Mouse (Mus musculus): ENCODE results near the gene Sms. TPM values are rescaled to one million over a fixed set of nuclear protein-coding genes. Genes with fewer than 3 reads are reported as not detected.
A peak's percentile ranks its signal among the peaks of the same experiment; 100 is the strongest.

The Sms gene
- polyA plus RNA-seq, 2 experiments: 17.5 to 19.7 TPM

DNA sequence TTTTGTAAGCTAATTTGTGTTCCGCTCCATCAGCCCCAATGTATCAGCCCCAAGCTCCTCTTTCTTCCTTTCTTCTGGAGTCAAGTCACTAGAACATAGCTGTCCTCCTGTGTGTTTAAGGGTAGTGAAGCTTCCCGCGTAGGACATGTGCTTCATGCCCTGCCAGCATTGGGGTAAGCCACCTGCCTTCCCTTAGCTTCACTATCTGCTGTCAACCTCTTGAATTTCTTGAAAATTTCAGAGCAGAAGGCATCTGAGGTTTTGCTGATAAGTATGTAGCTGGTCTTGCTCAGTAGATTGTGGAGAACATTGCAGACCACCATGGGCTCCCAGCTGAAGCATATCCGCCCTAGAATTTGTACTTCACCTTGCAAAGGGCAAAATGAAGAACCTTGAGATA lies 1.1 kb upstream of the Sms start:
- H3K4me3 ChIP-seq (ENCODE audit: insufficient read depth in 1 of 2, low read depth in 2 of 2, low read length in 2 of 2): no peak overlapping the region
- no peaks in the 10 kb centered on the region for H3K36me3 ChIP-seq (replicated peaks; ENCODE audit: control insufficient read depth, insufficient read depth, low read depth)
- H3K9me3 ChIP-seq (ENCODE audit: control insufficient read depth, low read length): no peaks in the 10 kb centered on the region
- H3K27ac ChIP-seq: no peak overlapping the region
- no peak overlapping the region for H3K9ac ChIP-seq (replicated peaks)
- H3K27me3 ChIP-seq (ENCODE audit: control insufficient read depth, insufficient read depth, low read length): no peaks in the 10 kb centered on the region
- peaks cover 0 to 9% of the 10 kb centered on the region in 2 experiments; a peak in 2 of 4 replicates for H3K4me1 ChIP-seq (replicated peaks; ENCODE audit: control insufficient read depth in 2 of 2, insufficient read depth in 2 of 2, low read length in 1 of 2)
- no peak for DNase-seq (ENCODE audit: low read depth in 3 of 3, low spot score in 3 of 3)
- H3K4me2 ChIP-seq (ENCODE audit: low read depth): no peak overlapping the region
- TF ChIP-seq CTCF (IDR thresholded peaks at IDR 0.05; ENCODE audit: low read depth) (no peak), EP300 (IDR thresholded peaks at IDR 0.05; ENCODE audit: low read depth) (no peak)
- ATAC-seq (ENCODE audit: insufficient read depth): no peak
- WGBS (ENCODE audit: insufficient replicate concordance): 59% methylated on average over 4 of the region's 4 CpGs

DNA sequence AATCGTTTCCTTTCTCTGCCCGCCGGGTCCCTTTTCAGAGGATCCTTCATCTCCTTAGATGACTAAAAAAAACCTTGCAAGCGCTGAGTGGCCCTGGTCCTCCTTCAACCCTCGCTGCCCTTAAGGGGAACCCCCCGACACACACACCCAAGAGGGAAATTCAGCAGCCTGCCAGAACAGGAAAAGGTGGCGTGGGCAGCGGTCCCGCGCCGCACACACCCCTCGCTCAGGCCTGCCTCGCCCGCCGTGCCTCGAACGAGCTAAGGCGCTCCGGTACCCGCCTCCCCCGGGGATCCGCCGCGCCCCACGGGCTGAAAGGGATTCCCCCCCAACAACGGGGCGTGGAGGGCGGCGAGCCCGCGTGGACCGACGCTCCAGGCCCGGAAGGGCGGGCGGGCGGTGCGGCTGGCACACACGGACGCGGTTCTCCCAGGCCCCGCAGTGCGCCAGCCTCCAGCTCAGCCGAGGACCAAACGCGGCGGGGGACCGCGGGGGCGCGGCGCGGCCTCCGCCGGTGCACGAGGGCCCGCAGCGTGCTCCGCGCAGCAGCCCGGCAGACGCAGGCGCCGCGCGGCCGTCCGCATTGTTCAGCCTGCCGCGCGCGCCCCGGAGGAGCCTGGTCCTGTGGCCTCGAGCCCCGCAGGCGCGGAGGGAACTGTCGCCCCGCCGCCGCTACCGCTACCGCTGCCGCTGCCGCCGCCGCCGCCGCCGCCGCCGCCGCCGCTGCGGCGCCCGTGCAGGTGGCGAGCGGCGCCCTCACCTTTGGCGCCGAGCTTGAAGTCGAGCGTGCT lies 747 bp downstream of the Sms start:
- no peaks in the 10 kb centered on the region for H3K9me3 ChIP-seq (ENCODE audit: control insufficient read depth, low read length)
- no peaks in the 10 kb centered on the region for H3K36me3 ChIP-seq (replicated peaks; ENCODE audit: control insufficient read depth, insufficient read depth, low read depth)
- peak overlapping the region; percentile 61 for H3K4me2 ChIP-seq (ENCODE audit: low read depth)
- no peak overlapping the region for H3K27ac ChIP-seq
- 12% methylated on average over 52 of the region's 104 CpGs for WGBS (ENCODE audit: insufficient replicate concordance)
- peaks cover 0 to 9% of the 10 kb centered on the region in 2 experiments; a peak in 2 of 4 replicates for H3K4me1 ChIP-seq (replicated peaks; ENCODE audit: control insufficient read depth in 2 of 2, insufficient read depth in 2 of 2, low read length in 1 of 2)
- H3K9ac ChIP-seq (replicated peaks): peak overlapping the region; percentile 41
- TF ChIP-seq CTCF (IDR thresholded peaks at IDR 0.05; ENCODE audit: low read depth): no peak
- no peak for TF ChIP-seq EP300 (IDR thresholded peaks at IDR 0.05; ENCODE audit: low read depth)
- H3K4me3 ChIP-seq (ENCODE audit: insufficient read depth in 1 of 2, low read depth in 2 of 2, low read length in 2 of 2): peak overlapping the region; percentile 56 to 73
- DNase-seq (ENCODE audit: low read depth in 3 of 3, low spot score in 3 of 3): no peak
- peak; percentile 56 for ATAC-seq (ENCODE audit: insufficient read depth)
- no peaks in the 10 kb centered on the region for H3K27me3 ChIP-seq (ENCODE audit: control insufficient read depth, insufficient read depth, low read length)

DNA sequence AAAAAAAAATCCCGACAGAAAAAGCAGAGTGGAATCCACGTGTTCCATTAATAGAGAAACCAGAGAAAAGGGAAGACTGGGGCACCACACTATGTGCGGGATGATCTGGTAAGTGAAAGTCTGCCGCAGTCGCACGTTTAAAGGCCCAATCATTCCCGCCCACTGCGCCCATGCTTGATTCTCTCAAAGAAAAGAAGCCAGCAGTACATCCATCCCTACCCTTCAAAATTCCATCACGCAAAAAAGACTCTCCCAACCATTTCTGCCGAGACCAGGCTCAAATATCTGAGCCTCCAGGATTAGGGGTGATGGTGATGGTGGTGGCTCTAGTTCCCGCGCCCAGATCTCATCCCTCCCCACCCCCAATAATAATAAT lies 1.3 kb downstream of the Sms start:
- H3K4me3 ChIP-seq (ENCODE audit: insufficient read depth in 1 of 2, low read depth in 2 of 2, low read length in 2 of 2): peak overlapping the region; percentile 56 to 73
- peaks cover 0 to 9% of the 10 kb centered on the region in 2 experiments; a peak in 2 of 4 replicates for H3K4me1 ChIP-seq (replicated peaks; ENCODE audit: control insufficient read depth in 2 of 2, insufficient read depth in 2 of 2, low read length in 1 of 2)
- H3K9me3 ChIP-seq (ENCODE audit: control insufficient read depth, low read length): no peaks in the 10 kb centered on the region
- no peak for DNase-seq (ENCODE audit: low read depth in 3 of 3, low spot score in 3 of 3)
- 8% methylated on average over 12 of the region's 12 CpGs for WGBS (ENCODE audit: insufficient replicate concordance)
- H3K9ac ChIP-seq (replicated peaks): peak overlapping the region; percentile 6
- no peaks in the 10 kb centered on the region for H3K27me3 ChIP-seq (ENCODE audit: control insufficient read depth, insufficient read depth, low read length)
- peak overlapping the region; percentile 61 for H3K4me2 ChIP-seq (ENCODE audit: low read depth)
- TF ChIP-seq CTCF (IDR thresholded peaks at IDR 0.05; ENCODE audit: low read depth) (no peak), EP300 (IDR thresholded peaks at IDR 0.05; ENCODE audit: low read depth) (no peak)
- ATAC-seq (ENCODE audit: insufficient read depth): no peak
- no peaks in the 10 kb centered on the region for H3K36me3 ChIP-seq (replicated peaks; ENCODE audit: control insufficient read depth, insufficient read depth, low read depth)
- H3K27ac ChIP-seq: no peak overlapping the region

DNA sequence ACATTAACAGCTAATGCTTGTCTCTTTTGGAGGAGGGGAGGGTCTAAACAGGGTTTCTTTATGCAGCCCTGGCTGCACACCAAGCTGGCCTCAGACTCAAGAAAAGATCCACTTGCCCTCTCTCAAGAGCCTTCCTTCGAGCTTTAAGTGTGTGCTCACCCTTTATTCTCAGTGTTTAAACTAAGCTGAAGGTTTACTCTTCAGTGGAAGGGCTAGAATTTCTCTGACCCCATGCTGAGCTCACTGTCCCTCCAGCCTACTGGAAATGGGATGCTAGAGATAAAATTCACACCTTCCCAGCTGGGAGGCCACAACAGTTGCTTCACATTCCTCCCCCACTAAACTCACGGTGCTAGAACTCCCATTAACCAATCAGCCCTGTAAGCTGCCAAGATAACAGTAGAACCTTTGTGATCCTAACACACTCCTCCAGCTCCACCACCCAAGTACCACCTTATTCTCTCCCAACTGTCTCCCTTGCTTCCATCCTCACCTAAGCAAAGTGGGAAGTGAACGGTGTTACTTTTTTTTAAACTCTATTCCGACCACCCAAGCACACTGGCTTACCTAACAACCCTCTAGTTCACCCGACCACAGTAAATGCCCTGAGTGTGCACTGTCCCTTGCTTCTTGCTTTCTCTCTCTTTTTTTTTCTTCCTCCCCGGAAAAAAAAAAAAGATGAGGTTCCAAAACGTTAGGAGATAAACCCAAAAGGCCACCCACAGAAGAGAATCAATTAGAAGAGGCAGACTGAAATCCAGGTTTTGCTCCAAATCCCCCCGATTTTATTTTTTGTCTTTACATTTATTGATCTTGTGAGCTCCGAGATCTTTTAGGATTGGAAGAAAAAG lies 2.0 kb downstream of the Sms start:
- Histone ChIP-seq H3K9me3 (ENCODE audit: control insufficient read depth, low read length) (no peaks in the 10 kb centered on the region), H3K9ac (replicated peaks) (no peak overlapping the region), H3K4me3 (ENCODE audit: insufficient read depth in 1 of 2, low read depth in 2 of 2, low read length in 2 of 2) (peak overlapping the region in 1 of 2 experiments; percentile 56; a peak in 2 of 4 replicates), H3K4me2 (ENCODE audit: low read depth) (peak overlapping the region; percentile 61), H3K36me3 (replicated peaks; ENCODE audit: control insufficient read depth, insufficient read depth, low read depth) (no peaks in the 10 kb centered on the region), H3K4me1 (replicated peaks; ENCODE audit: control insufficient read depth in 2 of 2, insufficient read depth in 2 of 2, low read length in 1 of 2) (peaks cover 0 to 9% of the 10 kb centered on the region in 2 experiments; a peak in 2 of 4 replicates), H3K27ac (no peak overlapping the region), H3K27me3 (ENCODE audit: control insufficient read depth, insufficient read depth, low read length) (no peaks in the 10 kb centered on the region)
- WGBS (ENCODE audit: insufficient replicate concordance): 5% methylated on average over 9 of the region's 9 CpGs
- no peak for ATAC-seq (ENCODE audit: insufficient read depth)
- DNase-seq (ENCODE audit: low read depth in 3 of 3, low spot score in 3 of 3): no peak
- TF ChIP-seq CTCF (IDR thresholded peaks at IDR 0.05; ENCODE audit: low read depth) (no peak), EP300 (IDR thresholded peaks at IDR 0.05; ENCODE audit: low read depth) (no peak)

DNA sequence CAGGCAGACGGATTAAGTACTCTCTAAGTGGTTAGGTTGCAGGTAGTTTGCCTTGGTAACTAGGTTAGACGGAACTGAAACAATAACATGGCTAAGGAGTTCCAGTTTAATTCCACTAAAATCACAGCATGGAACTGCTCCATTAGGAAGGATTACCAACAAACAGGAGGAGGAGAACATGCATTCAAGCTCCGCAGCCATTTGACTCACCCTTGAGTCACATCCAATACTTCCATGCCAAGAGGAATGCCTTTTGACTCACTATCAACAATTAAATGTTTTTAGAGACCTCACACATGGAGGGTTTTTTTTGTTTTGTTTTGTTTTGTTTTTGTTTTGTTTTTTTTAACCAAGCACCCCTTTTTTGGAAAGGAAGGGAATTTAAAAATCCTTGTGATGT lies 3.3 kb downstream of the Sms start:
- DNase-seq (ENCODE audit: low read depth in 3 of 3, low spot score in 3 of 3) (no peak), ATAC-seq (ENCODE audit: insufficient read depth) (no peak)
- Histone ChIP-seq H3K27me3 (ENCODE audit: control insufficient read depth, insufficient read depth, low read length) (no peaks in the 10 kb centered on the region), H3K9ac (replicated peaks) (no peak overlapping the region), H3K4me2 (ENCODE audit: low read depth) (no peak overlapping the region), H3K4me1 (replicated peaks; ENCODE audit: control insufficient read depth in 2 of 2, insufficient read depth in 2 of 2, low read length in 1 of 2) (peaks cover 0 to 9% of the 10 kb centered on the region in 2 experiments; a peak in 2 of 4 replicates), H3K4me3 (ENCODE audit: insufficient read depth in 1 of 2, low read depth in 2 of 2, low read length in 2 of 2) (no peak overlapping the region), H3K27ac (no peak overlapping the region), H3K9me3 (ENCODE audit: control insufficient read depth, low read length) (no peaks in the 10 kb centered on the region), H3K36me3 (replicated peaks; ENCODE audit: control insufficient read depth, insufficient read depth, low read depth) (no peaks in the 10 kb centered on the region)
- TF ChIP-seq CTCF (IDR thresholded peaks at IDR 0.05; ENCODE audit: low read depth): no peak
- TF ChIP-seq EP300 (IDR thresholded peaks at IDR 0.05; ENCODE audit: low read depth): no peak
- WGBS (ENCODE audit: insufficient replicate concordance): 74% methylated on average over 3 of the region's 3 CpGs

Data from liver, embryonic 14.5 days (tissue).